Mouse (Mus musculus): ENCODE results near the gene Smpdl3b.

GRCm38 (mm10) chr4:132747664-132748259 lies 9.3 kb downstream of the Smpdl3b start:
- TF ChIP-seq CTCF (IDR thresholded peaks at IDR 0.05; ENCODE audit: low read depth), result no peak
- TF ChIP-seq EP300 (optimal IDR thresholded peaks at IDR 0.05), result no peak
